8 mouse cellular contexts compared by ENCODE assay signal in genomic region chr5:121660059-121660896, GRCm38 (mm10). TPM values are rescaled to one million over a fixed set of nuclear protein-coding genes. Genes with fewer than 3 reads are reported as not detected.
DNase-seq lines count a peak whose midpoint lies in the region; ATAC-seq lines count a peak whose summit lies in the region.

Gene Acad10, minus strand, starts transcription at chr5:121660514.
Gene Brap, plus strand, starts transcription at chr5:121660563.

- H3K9me3 ChIP-seq in hindbrain, embryonic 15.5 days = no peaks in the 10 kb centered on the region

- H3K27ac ChIP-seq in hindbrain, embryonic 15.5 days (replicated peaks) = peak within 1 kb of the TSS; percentile 61

- ATAC-seq in hindbrain, embryonic 15.5 days (ENCODE audit: low FRiP score, low read depth) = peak; percentile 92

- H3K4me2 ChIP-seq in hindbrain, embryonic 15.5 days = peak within 1 kb of the TSS; percentile 69

- peak; percentile 91 for DNase-seq in R1 (ENCODE audit: low read depth, low spot score)
- DNase-seq in cerebellum, postnatal 25 days = peak; percentile 98
- DNase-seq in frontal cortex, postnatal 36 days (ENCODE audit: low spot score in 2 of 2) = peak; percentile 96
- DNase-seq in left cerebral cortex, adult 11 months (ENCODE audit: low spot score) = peak; percentile 88
- DNase-seq in lung, postnatal 4 days = peak; percentile 96 to 97
- peak; percentile 90 for DNase-seq in retina, postnatal 7 days (ENCODE audit: low read depth, low spot score)
- peak; percentile 95 for DNase-seq in urinary bladder, adult 2 months (ENCODE audit: low spot score)

- H3K4me3 ChIP-seq in hindbrain, embryonic 15.5 days = peak within 1 kb of the TSS; percentile 98

- peaks cover 16% of the 10 kb centered on the region for H3K36me3 ChIP-seq in hindbrain, embryonic 15.5 days

- no peaks in the 10 kb centered on the region for H3K27me3 ChIP-seq in hindbrain, embryonic 15.5 days

- 2% methylated on average over 69 of the region's 85 CpGs for WGBS in hindbrain, embryonic 15.5 days

- peaks cover 23% of the 10 kb centered on the region for H3K4me1 ChIP-seq in hindbrain, embryonic 15.5 days (replicated peaks)

- peak within 1 kb of the TSS; percentile 96 for H3K9ac ChIP-seq in hindbrain, embryonic 15.5 days

RNA-seq across cellular contexts. Expression of gene Acad10, which starts in this region (rescaled TPM):
- 1.5 and 1.6 TPM in 2 replicates for polyA plus RNA-seq in hindbrain, embryonic 15.5 days (2015; fragmentation: Nextera tagmentation; extraction: Ambion mirVana)
- 9.6 and 10.3 TPM in 2 replicates for polyA plus RNA-seq in urinary bladder, adult 2 months (2012; rRNA removed)

RNA-seq across cellular contexts. Expression of gene Brap, which starts in this region (rescaled TPM):
- polyA plus RNA-seq in hindbrain, embryonic 15.5 days (2015; fragmentation: Nextera tagmentation; extraction: Ambion mirVana) = 43.1 and 44.6 TPM in 2 replicates
- polyA plus RNA-seq in urinary bladder, adult 2 months (2012; rRNA removed) = 34.7 and 37.1 TPM in 2 replicates

Comparison
In these comparisons a context has a peak if more than half of its experiments do, and no peak if none do; other contexts are left out.
1. Peak in every context shown above with its lines: DNase-seq, ATAC-seq, H3K4me3 ChIP-seq and H3K27ac ChIP-seq.